Mouse (Mus musculus): Measurements from ENCODE around the gene Ssbp2.

GRCm38 (mm10) chr13:91564047-91564446 lies 104.0 kb downstream of the Ssbp2 start:
- TF ChIP-seq POLR2A (IDR thresholded peaks at IDR 0.05; ENCODE audit: low read depth, low read length) (no peak), CTCF (IDR thresholded peaks at IDR 0.05; ENCODE audit: extremely low read depth, insufficient read depth, insufficient read length, insufficient replicate concordance) (no peak)

Data from spleen, adult 2 months (tissue).